19 mouse cellular contexts compared by ENCODE assay signal in the genomic region with DNA sequence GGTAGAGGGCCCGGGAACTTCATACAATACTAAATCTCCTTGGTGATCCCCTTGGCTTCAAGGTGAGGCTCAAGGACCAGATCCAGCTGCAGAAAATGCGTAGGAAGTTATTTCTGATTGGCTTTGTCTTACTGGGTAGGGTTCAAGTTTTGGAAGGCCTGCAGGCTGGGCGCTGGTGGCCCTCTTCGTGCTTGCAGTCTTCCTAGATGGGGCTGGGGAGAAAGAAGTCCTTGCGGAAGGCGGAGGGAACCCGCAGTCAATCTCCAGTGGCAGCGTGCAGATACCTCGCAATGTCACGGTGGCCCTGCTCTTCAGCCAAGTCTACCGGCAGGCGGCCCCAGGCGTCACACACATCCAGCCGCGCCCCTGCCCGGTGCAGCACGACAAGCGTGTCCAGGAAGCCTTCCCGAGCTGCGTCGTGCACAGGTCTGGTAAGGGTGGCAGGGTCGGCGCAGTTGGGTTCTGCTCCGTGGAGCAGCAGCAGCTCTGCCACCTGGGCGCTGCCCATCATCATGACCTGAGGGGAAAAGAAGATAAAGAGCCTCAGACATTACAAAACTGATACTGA. TPM values are rescaled to one million over a fixed set of nuclear protein-coding genes. Genes with fewer than 3 reads are reported as not detected.
DNase-seq lines count a peak whose midpoint lies in the region; ATAC-seq and TF ChIP-seq lines count a peak whose summit lies in the region.
"Had no signal": no experiment of that assay in that cellular context is flagged by ENCODE, and none has a peak within 500 bp of the region (broad histone marks: within the 10 kb centered on the region; RNA-seq: fewer than 3 reads in every experiment).

No protein-coding gene starts in this region.

- no peaks in the 10 kb centered on the region for H3K36me3 ChIP-seq in lung, embryonic 14.5 days (ENCODE audit: insufficient read depth)
- no peaks in the 10 kb centered on the region for H3K36me3 ChIP-seq in limb, embryonic 10.5 days
- H3K36me3 ChIP-seq: forebrain, embryonic 15.5 days had no signal

- peak; percentile 33 for DNase-seq in CD4-positive, CD25-positive, alpha-beta regulatory T cell, adult 2 months (ENCODE audit: low read depth, low spot score)
- DNase-seq in lung, embryonic 14.5 days: no peak
- no peak for DNase-seq in lung, postnatal 25 days (ENCODE audit: low spot score)
- DNase-seq in R1 (ENCODE audit: low read depth, low spot score): peak; percentile 45
- DNase-seq in limb, embryonic 10.5 days (ENCODE audit: low spot score): peak; percentile 52
- DNase-seq in left cerebral cortex, postnatal 4 days: no peak
- DNase-seq in spleen, adult 18-20 months: no peak
- DNase-seq: cerebellum, adult 11 months; cerebellum, postnatal 36 days; gastrocnemius, postnatal 14 days; kidney, postnatal 14 days; right cerebral cortex, adult 18-20 months; thymus, adult 2 months had no signal

- no peak overlapping the region for H3K27ac ChIP-seq in lung, embryonic 14.5 days (ENCODE audit: low read depth)
- no peak overlapping the region for H3K27ac ChIP-seq in limb, embryonic 10.5 days
- H3K27ac ChIP-seq: forebrain, embryonic 15.5 days; liver, embryonic 14.5 days had no signal

- peak; percentile 38; the same call in 1 of the 2 replicates for TF ChIP-seq CTCF in lung, embryonic 14.5 days (IDR thresholded peaks at IDR 0.05; ENCODE audit: low read depth)

- no peak for ATAC-seq in CD4-positive, CD25-positive, alpha-beta regulatory T cell, adult 4 months
- ATAC-seq in lung, embryonic 14.5 days (ENCODE audit: insufficient read depth): no peak
- ATAC-seq: forebrain, embryonic 15.5 days; inflammation-experienced regulatory T-cells, adult 6 months had no signal

- H3K9ac ChIP-seq in lung, embryonic 14.5 days: no peak overlapping the region
- H3K9ac ChIP-seq: forebrain, embryonic 15.5 days; liver, embryonic 14.5 days had no signal

- 2% methylated on average over 25 of the region's 25 CpGs for WGBS in lung, embryonic 14.5 days
- WGBS in limb, embryonic 10.5 days: under 1% methylated on average over 25 of the region's 25 CpGs

- peaks cover 94% of the 10 kb centered on the region for H3K27me3 ChIP-seq in lung, embryonic 14.5 days (ENCODE audit: insufficient read depth, low read length)
- peaks cover 100% of the 10 kb centered on the region for H3K27me3 ChIP-seq in limb, embryonic 10.5 days (ENCODE audit: low read depth, poor library complexity, severe bottlenecking)

- intact Hi-C loops in left cerebral cortex, postnatal 4 days (cut with DNase I): no loop called here

- no peak overlapping the region for H3K4me3 ChIP-seq in lung, embryonic 14.5 days (ENCODE audit: low read depth, low read length)
- H3K4me3 ChIP-seq in limb, embryonic 10.5 days: no peak overlapping the region
- H3K4me3 ChIP-seq: forebrain, embryonic 15.5 days had no signal

- H3K4me2 ChIP-seq in lung, embryonic 14.5 days: no peak overlapping the region
- H3K4me2 ChIP-seq: forebrain, embryonic 15.5 days had no signal

- H3K9me3 ChIP-seq in lung, embryonic 14.5 days (ENCODE audit: low read depth, low read length): no peaks in the 10 kb centered on the region
- no peaks in the 10 kb centered on the region for H3K9me3 ChIP-seq in limb, embryonic 10.5 days (replicated peaks)
- H3K9me3 ChIP-seq: forebrain, embryonic 15.5 days had no signal

- H3K4me1 ChIP-seq in lung, embryonic 14.5 days (ENCODE audit: insufficient read depth): no peaks in the 10 kb centered on the region
- H3K4me1 ChIP-seq in limb, embryonic 10.5 days: peaks cover 14% of the 10 kb centered on the region

RNA-seq across cellular contexts. Expression of a gene that starts 4.0 kb away (rescaled TPM):
- polyA plus RNA-seq in CD4-positive, CD25-positive, alpha-beta regulatory T cell, adult 4 months (2017; shearing (Covaris generic)): under 1 TPM in 1 of 2 experiments, not detected in 1; 0.76 TPM
- 1.5 TPM in 2 replicates for polyA plus RNA-seq in lung, embryonic 14.5 days (2014; fragmentation: Nextera tagmentation; extraction: Ambion mirVana)
- 0.18 and 0.34 TPM in 2 replicates for polyA plus RNA-seq in limb, embryonic 10.5 days (2016; fragmentation: Nextera tagmentation; extraction: Ambion mirVana)
- total RNA-seq in left cerebral cortex, postnatal 4 days (2021): 1 to 10 TPM; 1.3 TPM

RNA-seq across cellular contexts. Expression of a gene that starts 12.4 kb away (rescaled TPM):
- not detected for polyA plus RNA-seq in CD4-positive, CD25-positive, alpha-beta regulatory T cell, adult 4 months (2017; shearing (Covaris generic))
- polyA plus RNA-seq in lung, embryonic 14.5 days (2014; fragmentation: Nextera tagmentation; extraction: Ambion mirVana): not detected in 2 replicates
- not detected in 2 replicates for polyA plus RNA-seq in limb, embryonic 10.5 days (2016; fragmentation: Nextera tagmentation; extraction: Ambion mirVana)
- under 1 TPM; 0.44 to 0.54 TPM for total RNA-seq in left cerebral cortex, postnatal 4 days (2021)
- total RNA-seq: gastrocnemius, postnatal 14 days had no signal
- polyA plus RNA-seq: forebrain, embryonic 15.5 days; heart, embryonic 16.5 days; limb, embryonic 11.5 days; liver, embryonic 14.5 days had no signal

Comparison
In these comparisons a context has a peak if more than half of its experiments do, and no peak if none do; other contexts are left out.
1. DNase-seq: peak in CD4-positive, CD25-positive, alpha-beta regulatory T cell, adult 2 months (single experiment), R1 (single experiment) and limb, embryonic 10.5 days (single experiment); none in lung, embryonic 14.5 days (single experiment), lung, postnatal 25 days (single experiment), left cerebral cortex, postnatal 4 days (single experiment) and spleen, adult 18-20 months (0 of 2).